27 mouse cellular contexts compared by ENCODE assay signal in genomic region chr16:50589574-50590151, GRCm38 (mm10). TPM values are rescaled to one million over a fixed set of nuclear protein-coding genes. Genes with fewer than 3 reads are reported as not detected.
DNase-seq lines count a peak whose midpoint lies in the region; ATAC-seq and TF ChIP-seq lines count a peak whose summit lies in the region.
"Had no signal": no experiment of that assay in that cellular context is flagged by ENCODE, and none has a peak within 500 bp of the region (broad histone marks: within the 10 kb centered on the region; RNA-seq: fewer than 3 reads in every experiment).

No protein-coding gene starts in this region.

- WGBS in lung, postnatal 0 days: 51% methylated on average over 11 of the region's 11 CpGs
- 38% methylated on average over 11 of the region's 11 CpGs for WGBS in lung, adult 2 months
- 50% methylated on average over 11 of the region's 11 CpGs for WGBS in kidney, postnatal 0 days

- H3K27ac ChIP-seq in lung, postnatal 0 days (ENCODE audit: low read length): no peak overlapping the region
- no peak overlapping the region for H3K27ac ChIP-seq in kidney, postnatal 0 days
- H3K27ac ChIP-seq: embryonic facial prominence, embryonic 10.5 days; forebrain, embryonic 15.5 days; hindbrain, embryonic 15.5 days; intestine, embryonic 15.5 days; limb, embryonic 12.5 days; neural tube, embryonic 15.5 days; stomach, postnatal 0 days had no signal

- no peak for TF ChIP-seq CTCF in lung, postnatal 0 days (IDR thresholded peaks at IDR 0.05)
- no peak for TF ChIP-seq CTCF in lung, adult 2 months (IDR thresholded peaks at IDR 0.05; ENCODE audit: insufficient read depth, low read length)
- TF ChIP-seq CTCF in kidney, postnatal 0 days (IDR thresholded peaks at IDR 0.05; ENCODE audit: low read depth): no peak

- H3K9me3 ChIP-seq in lung, postnatal 0 days (ENCODE audit: low read length): no peaks in the 10 kb centered on the region
- no peaks in the 10 kb centered on the region for H3K9me3 ChIP-seq in kidney, postnatal 0 days (replicated peaks; ENCODE audit: low read length)
- H3K9me3 ChIP-seq: embryonic facial prominence, embryonic 10.5 days; forebrain, embryonic 15.5 days; hindbrain, embryonic 15.5 days; intestine, embryonic 15.5 days; limb, embryonic 12.5 days; neural tube, embryonic 15.5 days had no signal

- no peaks in the 10 kb centered on the region for H3K27me3 ChIP-seq in lung, postnatal 0 days (replicated peaks; ENCODE audit: insufficient read depth, low read length)
- no peaks in the 10 kb centered on the region for H3K27me3 ChIP-seq in kidney, postnatal 0 days (ENCODE audit: insufficient read depth, low read length)
- H3K27me3 ChIP-seq: forebrain, embryonic 15.5 days; hindbrain, embryonic 15.5 days; intestine, embryonic 15.5 days; limb, embryonic 12.5 days; neural tube, embryonic 15.5 days had no signal

- no peak for ATAC-seq in lung, postnatal 0 days
- no peak for ATAC-seq in kidney, postnatal 0 days (replicated peaks; ENCODE audit: low FRiP score, low read depth)
- peak; percentile 65 for ATAC-seq in megakaryocyte progenitor cell, adult 5-6 weeks (replicated peaks; ENCODE audit: poor library complexity)
- ATAC-seq: forebrain, embryonic 15.5 days; intestine, embryonic 15.5 days; liver, postnatal 0 days had no signal

- no peak for TF ChIP-seq POLR2A in lung, adult 2 months (IDR thresholded peaks at IDR 0.05; ENCODE audit: borderline replicate concordance, extremely low read depth, low read depth, low read length)

- TF ChIP-seq EP300 in lung, postnatal 0 days (IDR thresholded peaks at IDR 0.05): no peak

- H3K4me3 ChIP-seq in lung, postnatal 0 days (ENCODE audit: low read depth, low read length): no peak overlapping the region
- no peak overlapping the region for H3K4me3 ChIP-seq in lung, adult 2 months (replicated peaks; ENCODE audit: extremely low read depth, low read depth, low read length)
- H3K4me3 ChIP-seq in kidney, postnatal 0 days (replicated peaks; ENCODE audit: low read depth, low read length): no peak overlapping the region
- H3K4me3 ChIP-seq: embryonic facial prominence, embryonic 10.5 days; forebrain, embryonic 15.5 days; hindbrain, embryonic 15.5 days; intestine, embryonic 15.5 days; limb, embryonic 12.5 days; neural tube, embryonic 15.5 days had no signal

- H3K9ac ChIP-seq in lung, postnatal 0 days (replicated peaks; ENCODE audit: low read depth): no peak overlapping the region
- H3K9ac ChIP-seq in kidney, postnatal 0 days (ENCODE audit: low read depth, low read length): no peak overlapping the region
- H3K9ac ChIP-seq: forebrain, embryonic 15.5 days; hindbrain, embryonic 15.5 days; intestine, embryonic 15.5 days; limb, embryonic 12.5 days; liver, postnatal 0 days; neural tube, embryonic 15.5 days had no signal

- DNase-seq in lung, postnatal 0 days (ENCODE audit: low spot score): peak; percentile 12
- no peak for DNase-seq in lung, adult 2 months
- peak; percentile 23 for DNase-seq in c-Kit-positive CD71-negative TER-119-negative erythroid progenitor cells, embryonic 14.5 days (ENCODE audit: low read depth)
- DNase-seq in kidney, postnatal 0 days (ENCODE audit: low spot score): peak; percentile 38
- DNase-seq in frontal cortex, postnatal 36 days (ENCODE audit: low spot score in 2 of 2): no peak
- DNase-seq in ovary, adult 18-20 months (ENCODE audit: low spot score): no peak
- no peak for DNase-seq in urinary bladder, postnatal 10 days (ENCODE audit: low spot score)
- DNase-seq: adrenal gland, postnatal 14 days; cerebellum, adult 9-11 months; gastrocnemius, postnatal 14 days; heart, postnatal 4 days; liver, postnatal 0 days had no signal

- H3K4me1 ChIP-seq in lung, postnatal 0 days (ENCODE audit: insufficient read depth, low read depth, low read length): no peaks in the 10 kb centered on the region
- no peaks in the 10 kb centered on the region; the same call in 1 of the 2 replicates for H3K4me1 ChIP-seq in lung, adult 2 months (ENCODE audit: control insufficient read depth, insufficient read depth, low read length)
- 0 out of 2 replicates have a peak, but pooled peaks cover 4% of the 10 kb centered on the region for H3K4me1 ChIP-seq in kidney, postnatal 0 days (replicated peaks; ENCODE audit: insufficient read depth, low read length)
- H3K4me1 ChIP-seq: embryonic facial prominence, embryonic 10.5 days; hindbrain, embryonic 15.5 days; intestine, embryonic 15.5 days; limb, embryonic 12.5 days; neural tube, embryonic 15.5 days had no signal

- no peak overlapping the region for H3K4me2 ChIP-seq in lung, postnatal 0 days (replicated peaks; ENCODE audit: low read depth, low read length)
- no peak overlapping the region for H3K4me2 ChIP-seq in kidney, postnatal 0 days (ENCODE audit: low read length)
- H3K4me2 ChIP-seq: forebrain, embryonic 15.5 days; hindbrain, embryonic 15.5 days; intestine, embryonic 15.5 days; limb, embryonic 12.5 days; liver, embryonic 11.5 days; neural tube, embryonic 15.5 days had no signal

- H3K36me3 ChIP-seq in lung, postnatal 0 days (ENCODE audit: insufficient read depth, low read length): no peaks in the 10 kb centered on the region
- no peaks in the 10 kb centered on the region for H3K36me3 ChIP-seq in kidney, postnatal 0 days (ENCODE audit: insufficient read depth, low read length)
- H3K36me3 ChIP-seq: embryonic facial prominence, embryonic 10.5 days; forebrain, embryonic 15.5 days; hindbrain, embryonic 15.5 days; intestine, embryonic 15.5 days; limb, embryonic 12.5 days; neural tube, embryonic 15.5 days had no signal

RNA-seq across cellular contexts. Expression of gene Ccdc54, which starts 1.3 kb away (rescaled TPM):
- polyA plus RNA-seq in lung, postnatal 0 days (2015; fragmentation: Nextera tagmentation; extraction: Ambion mirVana): not detected in 2 replicates
- polyA plus RNA-seq in lung, adult 2 months (2012; rRNA removed): not detected in 2 replicates
- polyA plus RNA-seq in kidney, postnatal 0 days (2015; fragmentation: Nextera tagmentation; extraction: Ambion mirVana): not detected in 2 replicates
- total RNA-seq in megakaryocyte progenitor cell, adult 5-6 weeks (2015): not detected in 2 replicates
- not detected in 2 replicates for total RNA-seq in megakaryocyte progenitor cell, adult 5-6 weeks (2017)
- total RNA-seq: adrenal gland, postnatal 14 days; gastrocnemius, postnatal 14 days; heart, postnatal 4 days; layer of hippocampus, adult 18-20 months; layer of hippocampus, postnatal 14 days; left cerebral cortex, adult 8-10 months; midbrain, postnatal 0 days had no signal
- polyA plus RNA-seq: brain, embryonic 14.5 days; embryonic facial prominence, embryonic 10.5 days; forebrain, embryonic 15.5 days; heart, embryonic 16.5 days; hindbrain, embryonic 15.5 days; intestine, embryonic 15.5 days; limb, embryonic 12.5 days; liver, embryonic 11.5 days; liver, postnatal 0 days; midbrain, postnatal 0 days; neural tube, embryonic 15.5 days; stomach, postnatal 0 days had no signal

Comparison
In these comparisons a context has a peak if more than half of its experiments do, and no peak if none do; other contexts are left out.
1. DNase-seq: peak in lung, postnatal 0 days (single experiment), c-Kit-positive CD71-negative TER-119-negative erythroid progenitor cells, embryonic 14.5 days (single experiment) and kidney, postnatal 0 days (single experiment); none in lung, adult 2 months (single experiment), frontal cortex, postnatal 36 days (0 of 2), ovary, adult 18-20 months (single experiment) and urinary bladder, postnatal 10 days (single experiment).